Mouse (Mus musculus): ENCODE data around the gene Gm7168.
"Not testable (repeated sequence)": the region's sequence is repeated elsewhere in the genome, so short reads cannot be mapped to it uniquely, and the experiment has no call there.

Gene Gm7168

DNA sequence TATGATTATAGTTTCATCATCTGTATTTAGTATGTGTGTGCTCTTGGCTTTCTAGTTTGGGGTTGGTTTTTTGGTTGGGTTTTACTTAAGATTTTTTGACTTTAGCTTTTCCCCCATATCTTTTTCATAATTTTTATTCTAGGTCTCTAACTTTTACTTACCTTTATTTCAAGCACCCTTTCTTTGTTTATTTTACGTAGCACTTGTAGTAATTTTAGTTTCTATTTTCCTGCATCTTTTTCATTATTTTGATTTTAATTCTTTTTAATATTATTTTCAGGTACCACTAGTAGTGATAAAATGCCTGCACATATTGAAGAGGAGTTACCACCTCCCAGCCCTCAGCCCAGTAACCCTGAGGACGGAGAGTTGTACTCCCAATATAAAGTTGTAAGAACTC is at the start of gene Gm7168:
Gm7168 (plus strand) TSS at position 301 of the 400 bp plus-strand sequence.
- not testable (repeated sequence) for DNase-seq (ENCODE audit: low spot score)

DNA sequence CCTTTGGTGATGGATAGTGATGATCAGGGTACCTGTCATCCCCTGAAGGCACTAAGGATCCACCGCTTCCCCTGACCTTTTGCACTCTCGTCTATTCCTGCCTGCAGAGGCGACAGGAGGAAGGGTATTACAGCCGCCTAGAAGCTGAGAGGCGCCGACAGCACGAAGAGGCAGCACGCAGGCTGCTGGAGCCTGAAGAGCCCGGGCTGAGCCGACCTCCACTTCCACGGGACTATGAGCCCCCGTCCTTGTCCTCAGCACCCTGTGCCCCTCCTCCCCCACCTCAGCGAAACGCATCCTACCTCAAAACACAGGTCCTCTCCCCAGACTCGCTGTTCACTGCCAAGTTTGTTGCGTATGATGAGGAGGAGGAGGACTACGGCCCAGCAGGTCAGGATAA is 49.3 kb upstream of the Gm7168 start:
- no peak for DNase-seq (ENCODE audit: low spot score)

DNA sequence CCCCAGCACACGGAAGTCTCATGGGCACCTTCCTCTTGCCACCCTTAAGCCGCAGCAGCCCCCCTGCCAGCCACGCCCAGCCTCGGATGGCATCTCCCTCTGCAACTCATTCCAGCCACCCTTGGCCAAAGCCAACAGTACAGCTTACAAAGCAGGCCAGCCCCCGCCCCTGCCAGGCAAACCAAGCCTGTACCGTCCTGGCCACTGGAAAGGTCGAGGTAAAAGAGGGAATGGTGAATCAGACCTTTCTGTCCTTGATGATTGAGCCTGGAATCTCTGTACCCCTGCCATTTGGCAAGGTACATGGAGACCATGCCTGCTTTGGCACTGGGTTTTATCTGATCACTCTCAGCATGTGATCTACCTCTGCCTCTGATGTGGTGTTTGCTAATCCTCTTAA is 48.9 kb upstream of the Gm7168 start:
- no peak for DNase-seq (ENCODE audit: low spot score)

DNA sequence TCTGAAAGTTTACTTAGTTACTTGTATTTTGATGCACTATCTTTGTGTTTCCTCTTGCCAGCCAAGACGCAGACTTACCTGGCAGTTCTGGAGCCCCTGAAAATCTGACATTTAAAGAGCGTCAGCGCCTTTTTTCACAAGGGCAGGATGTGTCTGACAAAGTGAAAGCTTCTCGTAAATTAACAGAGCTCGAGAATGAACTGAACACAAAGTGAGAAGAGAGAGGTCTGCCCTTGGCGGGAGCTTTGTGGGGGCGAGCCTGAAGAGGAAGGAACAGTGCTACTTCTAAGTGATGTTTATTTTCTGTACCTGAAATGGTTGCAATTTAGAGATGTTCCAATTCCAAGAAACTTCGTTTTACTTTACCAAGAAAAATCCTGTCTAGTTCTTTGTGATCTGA is 44.4 kb upstream of the Gm7168 start:
- no peak for DNase-seq (ENCODE audit: low spot score)

DNA sequence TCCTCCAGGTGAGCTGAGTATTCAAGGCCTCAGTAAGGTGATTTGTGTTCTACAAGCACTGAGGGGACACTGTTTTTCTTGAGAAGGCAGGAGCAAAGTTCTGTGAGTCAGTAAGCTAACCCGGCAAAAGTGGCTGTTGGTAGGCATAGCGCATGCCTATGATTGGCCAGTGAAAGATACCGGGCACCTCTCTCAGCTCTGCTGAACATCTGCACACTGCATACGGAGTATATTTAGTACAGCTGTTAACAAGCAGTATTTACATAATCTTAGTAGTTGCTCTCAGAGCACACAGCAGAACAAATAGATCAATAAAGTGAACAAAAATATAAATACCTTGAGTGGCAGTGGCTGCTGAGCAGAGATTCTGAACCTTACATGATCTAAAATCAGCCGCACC is 41.1 kb upstream of the Gm7168 start:
- no peak for DNase-seq (ENCODE audit: low spot score)

DNA sequence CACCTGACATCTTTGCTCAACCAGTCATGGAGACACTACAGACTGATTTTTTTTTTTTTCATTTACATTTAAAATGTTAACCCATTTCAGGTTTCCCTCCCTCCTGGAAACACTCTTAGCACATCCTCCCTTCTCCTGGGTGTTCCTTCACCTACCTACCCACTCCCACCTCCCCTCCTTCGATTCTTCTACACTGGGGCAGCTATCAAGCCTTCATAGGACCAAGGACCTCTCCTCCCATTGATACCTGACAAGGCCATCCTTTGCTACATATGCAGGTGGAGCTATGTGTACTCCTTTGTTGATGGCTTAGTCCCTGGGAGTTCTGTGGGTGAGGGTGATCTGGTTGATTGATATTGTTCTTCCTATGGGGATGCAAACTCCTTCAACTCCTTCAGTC is 40.5 kb upstream of the Gm7168 start:
- DNase-seq (ENCODE audit: low spot score), result no peak

DNA sequence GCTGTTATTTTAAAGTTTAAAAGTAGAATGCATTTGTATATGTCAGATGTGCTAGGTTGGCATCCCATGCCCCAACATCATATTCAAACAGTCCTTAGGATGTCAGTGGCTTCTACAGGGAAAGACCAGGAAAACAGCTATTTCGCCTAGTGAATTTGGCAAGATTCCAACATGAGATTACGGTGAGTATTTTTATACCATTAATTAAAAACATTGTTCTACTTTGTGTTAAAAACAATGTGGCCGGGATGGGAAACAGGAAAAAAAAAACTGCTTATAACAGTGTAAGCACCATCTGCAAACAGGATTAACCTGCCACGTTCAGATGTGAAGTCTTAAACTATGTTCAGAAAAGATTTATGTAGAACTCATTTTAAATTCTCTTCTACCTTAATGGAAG is 34.2 kb upstream of the Gm7168 start:
- DNase-seq (ENCODE audit: low spot score), result no peak

DNA sequence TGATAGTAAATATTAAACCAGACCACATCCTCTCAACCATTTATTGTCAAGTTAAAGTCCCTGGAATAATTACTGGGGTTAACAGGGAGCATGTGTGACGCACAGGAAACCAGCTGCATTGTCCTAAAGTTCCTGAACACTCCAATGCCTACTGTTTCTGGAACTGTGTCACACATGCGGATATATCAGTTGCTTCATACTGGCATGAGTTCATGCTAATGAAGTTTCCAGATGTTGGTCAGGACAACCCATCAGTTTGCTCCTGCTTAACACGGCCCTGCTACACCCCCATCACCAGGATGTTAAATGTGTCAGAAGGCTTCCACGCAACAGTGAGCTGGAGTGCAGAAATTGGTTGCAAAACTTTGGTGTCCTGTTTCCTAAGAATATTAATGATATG is 33.6 kb upstream of the Gm7168 start:
- DNase-seq (ENCODE audit: low spot score), result no peak

DNA sequence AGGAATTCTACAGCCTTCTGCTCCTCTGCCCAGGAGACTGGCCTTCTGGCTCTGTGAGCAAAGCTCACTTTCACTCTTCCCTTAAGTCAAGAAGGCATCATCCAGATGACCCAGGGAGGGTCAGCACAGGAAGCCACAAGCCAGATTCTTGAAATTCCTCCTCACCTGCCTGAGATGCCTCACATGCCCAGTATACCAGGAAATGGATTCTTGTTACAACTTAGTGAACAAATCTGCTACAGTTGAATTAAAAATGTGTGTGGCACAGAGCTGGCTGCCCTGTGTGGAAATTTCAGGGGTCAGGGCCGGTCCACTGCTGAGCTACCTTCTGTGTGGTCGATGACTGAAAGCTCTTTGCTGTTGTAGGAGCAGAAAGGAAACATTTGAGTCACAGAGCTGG is 27.4 kb upstream of the Gm7168 start:
- no peak for DNase-seq (ENCODE audit: low spot score)

DNA sequence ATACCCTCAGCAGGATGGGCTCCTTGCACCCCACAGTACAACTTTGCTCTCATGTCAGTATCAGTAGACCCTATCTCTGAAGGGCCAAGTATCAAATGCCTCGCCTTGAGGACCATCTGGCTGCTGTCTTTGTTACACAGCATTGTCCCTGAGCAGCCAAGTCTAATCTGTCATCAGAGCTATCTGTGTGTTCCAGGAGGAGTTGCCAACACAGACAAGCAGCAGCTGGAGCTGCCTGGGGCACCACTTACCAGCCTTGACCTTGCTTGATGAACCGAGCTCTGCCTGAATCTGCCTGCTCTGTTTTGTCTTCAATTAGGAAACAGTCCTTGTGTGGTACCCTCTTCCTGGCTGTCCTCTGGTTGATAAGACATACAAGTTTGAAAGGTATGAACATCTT is 24.8 kb upstream of the Gm7168 start:
- no peak for DNase-seq (ENCODE audit: low spot score)

DNA sequence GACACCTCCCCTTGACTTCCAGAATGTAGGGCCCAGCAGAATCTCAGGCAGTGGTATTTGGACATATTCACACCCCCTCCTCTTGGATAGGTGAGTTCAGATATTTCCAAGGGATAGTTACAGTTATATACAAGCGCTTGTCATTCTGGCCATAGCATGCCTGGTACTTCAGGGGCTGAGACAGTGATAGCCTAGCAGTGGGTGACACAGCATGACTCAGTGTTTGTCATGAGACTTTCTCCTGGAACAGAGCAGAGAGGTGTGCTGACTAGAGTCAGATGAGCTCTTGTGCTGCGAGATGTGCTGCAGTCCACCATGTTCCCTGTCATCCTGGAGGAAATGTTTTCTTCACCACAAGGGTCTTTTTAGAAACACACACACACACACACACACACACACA is 23.6 kb upstream of the Gm7168 start:
- no peak for DNase-seq (ENCODE audit: low spot score)

DNA sequence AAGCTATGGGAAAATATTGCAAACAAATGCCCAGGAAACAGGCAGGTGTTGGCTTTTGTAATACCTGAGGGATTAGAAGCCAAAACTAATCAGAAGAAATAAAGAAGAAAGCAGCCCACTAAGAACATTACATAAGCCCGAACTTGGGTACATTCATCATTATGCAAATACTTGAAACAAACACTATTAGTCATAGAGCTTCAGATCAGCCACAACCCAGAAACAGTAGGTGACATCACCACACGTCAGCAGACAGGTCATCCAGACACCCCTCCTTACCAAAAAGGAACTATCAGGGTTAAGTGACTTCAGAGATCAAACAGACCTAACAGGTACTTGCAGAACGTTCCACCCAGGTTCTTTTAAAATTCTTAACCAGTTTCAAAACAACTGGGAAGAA is 22.2 kb upstream of the Gm7168 start:
- DNase-seq (ENCODE audit: low spot score), result no peak

DNA sequence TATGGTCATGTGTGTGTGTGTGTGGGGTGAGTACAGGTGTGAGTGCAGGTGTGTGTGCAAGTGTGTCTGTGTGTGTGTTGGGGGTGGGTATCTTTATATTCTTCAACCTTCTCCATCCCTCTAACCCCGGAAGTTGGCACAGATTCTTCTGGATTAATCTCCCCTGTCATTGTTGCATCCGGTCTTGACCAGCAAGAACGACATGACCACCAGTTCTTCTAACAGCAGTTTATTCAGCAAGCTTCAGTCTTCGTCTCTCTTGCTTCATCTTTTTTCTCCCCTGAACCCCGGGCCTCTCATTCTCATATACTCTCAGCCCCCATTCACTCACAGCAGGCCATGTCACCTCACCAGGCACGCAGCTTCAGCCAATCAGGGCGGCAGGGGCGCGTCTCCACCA is 17.8 kb upstream of the Gm7168 start:
- DNase-seq (ENCODE audit: low spot score), result no peak

DNA sequence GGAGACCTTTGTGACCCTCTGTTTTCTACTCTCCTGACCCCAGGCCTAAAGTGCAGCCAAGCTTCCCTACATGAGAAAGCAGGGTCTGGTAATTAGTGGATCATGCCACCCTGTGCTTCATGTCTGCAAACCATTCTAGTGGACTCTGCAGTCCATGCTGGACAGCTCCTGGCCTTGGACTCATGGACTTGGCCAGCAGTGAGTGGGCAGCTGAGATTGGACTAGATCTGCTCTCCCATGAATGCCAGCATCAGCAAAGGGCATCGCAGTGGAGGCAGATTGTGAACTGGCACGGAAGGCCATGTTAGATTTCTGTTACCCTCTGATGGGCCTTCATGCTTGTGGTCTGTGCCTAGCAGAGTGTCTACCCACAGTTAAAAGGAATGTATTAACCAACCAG is 12.8 kb upstream of the Gm7168 start:
- DNase-seq (ENCODE audit: low spot score), result not testable (repeated sequence)

DNA sequence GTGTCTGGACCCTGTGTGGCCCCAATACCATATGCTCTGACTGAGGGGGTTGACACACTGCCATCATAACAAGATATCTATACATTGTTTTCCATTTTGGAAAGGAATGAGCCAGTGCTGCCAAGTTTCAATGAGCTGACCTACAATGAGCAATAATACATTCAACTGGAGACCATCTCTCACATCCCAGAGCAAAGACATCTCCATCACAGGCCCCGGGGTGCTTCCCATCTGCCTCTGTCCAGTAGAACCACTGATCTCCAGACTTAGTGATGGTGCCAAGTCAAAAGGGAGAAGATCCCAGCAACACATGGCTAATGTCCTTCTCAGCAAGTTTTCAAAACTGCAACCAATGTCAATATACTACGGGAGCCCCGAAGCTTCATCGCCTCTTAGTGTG is 10.4 kb upstream of the Gm7168 start:
- no peak for DNase-seq (ENCODE audit: low spot score)

DNA sequence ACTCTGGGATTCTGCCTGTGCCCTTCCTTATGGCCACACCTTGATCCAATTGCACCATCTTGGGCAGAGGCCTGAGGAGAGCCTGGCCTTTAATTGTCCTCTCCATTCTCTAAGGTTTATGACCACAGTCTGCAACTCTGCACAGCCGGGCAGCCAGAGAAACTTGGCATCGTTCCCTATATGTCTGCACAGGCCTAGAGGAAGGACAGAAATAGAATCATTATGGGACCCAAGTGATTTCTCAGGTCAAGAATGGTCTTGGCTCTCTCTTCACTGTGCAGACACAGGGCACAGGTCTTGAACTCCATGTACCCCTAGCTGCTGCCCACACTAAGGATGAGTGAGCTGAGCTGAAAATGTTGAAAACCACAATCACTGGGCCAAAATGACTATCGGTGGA is 9.5 kb upstream of the Gm7168 start:
- no peak for DNase-seq (ENCODE audit: low spot score)

DNA sequence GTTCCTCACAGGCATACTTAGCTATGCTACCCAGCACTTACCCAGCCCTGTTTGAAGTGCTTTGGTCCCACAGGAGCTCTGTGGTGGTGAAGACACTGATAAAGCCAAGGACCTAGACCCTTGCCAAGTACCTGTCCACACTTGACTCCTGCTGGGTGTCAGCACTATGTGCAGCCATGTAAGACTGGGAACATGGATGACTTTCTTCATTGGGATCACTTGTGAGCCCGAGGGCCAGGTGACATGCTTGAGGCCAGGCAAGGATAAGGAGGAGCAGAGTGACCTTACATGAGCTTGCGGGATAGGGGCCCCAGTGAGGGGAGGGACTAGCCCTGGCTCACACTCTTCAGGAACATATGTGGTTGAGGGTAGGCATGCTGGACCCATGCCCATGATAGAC is 8.9 kb upstream of the Gm7168 start:
- not testable (repeated sequence) for DNase-seq (ENCODE audit: low spot score)

DNA sequence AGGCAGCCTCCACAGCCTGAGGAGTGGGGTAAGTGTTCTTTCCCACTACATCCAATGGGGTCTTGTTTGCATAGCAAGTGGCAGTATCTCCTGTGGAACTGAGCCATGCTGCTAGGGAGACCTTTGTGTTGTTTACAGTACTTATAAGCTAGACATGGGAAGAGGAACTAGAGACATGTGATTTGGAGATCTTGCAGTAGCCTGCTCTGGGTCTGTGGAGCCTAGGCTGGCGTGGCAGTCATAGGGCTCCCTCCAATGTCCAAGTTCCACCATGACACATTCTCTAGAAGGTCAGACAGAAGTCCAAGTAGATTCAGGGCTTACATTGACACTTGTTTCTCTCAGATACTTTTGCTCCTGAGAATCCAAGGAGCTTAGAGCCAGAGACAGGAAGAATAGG is 7.7 kb upstream of the Gm7168 start:
- no peak for DNase-seq (ENCODE audit: low spot score)

DNA sequence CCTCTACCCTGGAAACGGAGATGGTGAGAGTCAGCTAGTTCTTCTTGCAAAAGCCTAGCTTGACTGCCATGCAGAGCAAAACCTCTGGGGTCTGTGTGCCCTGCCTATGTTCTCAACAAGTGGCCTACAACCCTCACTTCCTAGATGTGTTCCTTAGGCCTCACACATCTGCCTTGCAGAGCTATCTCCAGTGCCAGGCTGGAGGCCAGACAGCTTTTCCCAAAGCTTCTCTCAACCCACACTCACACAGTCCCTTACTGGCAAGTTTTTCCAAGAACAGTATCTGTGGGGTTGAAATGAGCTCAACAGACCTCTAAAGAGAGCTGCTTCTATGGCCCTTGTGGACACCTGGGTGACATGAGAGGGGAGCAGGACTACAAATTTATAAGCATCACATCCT is 3.4 kb downstream of the Gm7168 start:
- DNase-seq (ENCODE audit: low spot score), result not testable (repeated sequence)

DNA sequence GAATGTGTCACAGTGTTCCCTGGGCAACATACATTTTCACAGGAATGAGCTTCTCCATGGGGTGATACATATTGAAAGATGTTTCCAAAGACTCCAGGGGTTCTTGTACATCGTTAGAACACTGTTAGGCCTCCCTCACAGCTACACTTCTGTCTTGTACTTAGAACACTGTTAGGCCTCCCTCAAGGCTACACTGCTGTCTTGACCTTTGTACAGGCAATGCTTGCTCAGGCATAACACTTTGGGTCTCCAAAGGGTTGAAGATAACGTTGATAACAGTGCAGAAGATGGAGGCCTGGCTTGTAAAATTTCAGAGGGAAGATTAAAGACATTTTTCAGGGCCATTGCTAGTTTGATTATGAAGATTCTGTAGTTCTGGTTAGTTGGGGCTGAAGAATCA is 10.0 kb downstream of the Gm7168 start:
- not testable (repeated sequence) for DNase-seq (ENCODE audit: low spot score)

DNA sequence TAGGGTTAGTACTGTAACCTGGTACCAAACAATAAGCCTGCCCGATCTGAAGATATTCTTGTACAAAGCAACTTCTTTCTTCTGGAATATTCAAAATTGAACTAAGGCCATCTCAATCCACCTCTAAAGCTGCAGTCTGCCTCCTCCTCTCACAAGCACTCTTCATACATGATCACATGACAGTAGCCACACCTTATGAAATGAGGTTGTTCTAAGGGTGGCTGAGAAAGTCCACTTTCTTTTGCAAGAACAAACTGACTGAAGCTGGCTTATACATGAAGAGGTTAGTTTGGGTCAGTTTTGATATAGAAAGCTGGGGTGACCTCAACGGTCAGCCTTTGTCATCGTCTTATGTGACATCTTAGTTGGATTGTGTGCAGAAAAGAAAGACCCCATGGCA is 14.1 kb downstream of the Gm7168 start:
- not testable (repeated sequence) for DNase-seq (ENCODE audit: low spot score)

DNA sequence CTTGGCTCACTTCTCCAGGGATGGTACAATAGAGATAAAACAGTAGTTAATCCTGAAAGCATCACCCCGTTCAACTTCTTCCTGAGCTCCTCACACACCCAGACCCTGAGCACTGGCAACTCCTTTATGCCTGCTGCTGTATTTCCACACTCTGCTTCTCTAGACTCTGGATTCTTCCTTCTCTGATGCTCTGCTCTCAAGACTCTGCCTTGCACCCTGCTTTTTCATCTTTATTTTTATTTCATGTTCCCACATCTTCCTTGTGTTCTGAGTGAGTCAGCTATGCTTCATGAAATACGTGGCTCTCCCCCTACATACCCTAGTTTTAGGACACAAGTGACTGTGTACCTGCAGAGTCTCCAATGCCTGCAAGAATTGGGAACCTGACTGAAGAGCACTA is 16.9 kb downstream of the Gm7168 start:
- DNase-seq (ENCODE audit: low spot score), result not testable (repeated sequence)

DNA sequence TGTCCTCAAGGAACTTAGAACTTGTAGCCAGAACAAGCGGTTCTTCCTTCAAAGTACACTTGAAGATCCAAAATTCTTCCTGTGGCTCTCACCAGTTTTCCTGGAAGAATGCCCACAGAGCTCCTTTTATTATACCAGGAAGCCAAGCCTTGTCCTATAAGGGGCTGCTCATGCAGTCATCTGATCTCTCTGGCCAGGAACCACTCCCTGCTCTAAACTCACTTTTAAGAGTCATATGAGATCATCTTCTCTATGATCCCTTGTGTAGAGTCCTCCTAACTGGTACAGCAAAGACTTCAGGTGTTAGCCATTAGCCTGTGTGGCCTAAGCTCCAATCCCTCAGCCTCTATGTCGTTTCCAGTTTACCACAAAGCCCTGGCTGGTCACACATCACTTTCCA is 21.7 kb downstream of the Gm7168 start:
- DNase-seq (ENCODE audit: low spot score), result not testable (repeated sequence)

DNA sequence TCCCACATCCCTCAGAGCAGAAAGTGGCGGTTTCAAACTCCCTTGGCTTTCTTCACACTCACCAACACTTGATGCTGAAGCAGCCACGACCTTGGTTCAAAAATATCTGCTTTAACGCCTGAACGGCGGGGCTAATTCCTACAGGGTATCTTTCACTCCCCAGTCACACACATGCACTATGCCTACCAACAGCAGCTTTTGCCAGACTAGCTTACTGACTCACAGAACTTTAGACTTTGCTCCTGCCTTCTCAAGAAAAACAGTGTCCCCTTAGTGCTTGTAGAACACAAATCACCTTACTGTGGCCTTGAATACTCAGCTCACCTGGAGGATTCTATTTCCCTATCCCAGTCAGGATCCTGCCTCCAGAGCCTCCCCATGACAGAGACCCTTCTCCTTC is 22.6 kb downstream of the Gm7168 start:
- DNase-seq (ENCODE audit: low spot score), result not testable (repeated sequence)

DNA sequence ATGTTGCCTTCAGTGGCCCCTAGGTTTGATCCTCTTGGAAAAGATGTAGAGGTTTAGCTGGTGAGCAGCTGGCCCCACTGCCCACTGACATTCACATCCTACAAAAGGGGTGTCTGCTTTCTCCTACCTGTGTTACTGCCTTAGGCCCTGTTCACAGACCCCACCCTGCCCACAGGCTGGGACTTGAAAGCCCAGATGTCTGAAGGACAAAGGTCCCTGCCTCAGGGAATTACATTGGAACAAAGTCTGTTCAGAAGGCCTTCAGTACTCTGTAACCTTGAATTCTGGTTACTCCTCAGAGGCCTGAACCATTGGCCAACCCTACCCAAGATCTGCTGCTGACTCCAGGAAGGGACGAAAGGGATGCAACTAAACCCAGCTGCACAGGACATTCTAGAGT is 39.5 kb downstream of the Gm7168 start:
- no peak for DNase-seq (ENCODE audit: low spot score)
